Mouse (Mus musculus) liver, embryonic 13.5 days (tissue): ENCODE data around the gene 4933412E24Rik. TPM values are rescaled to one million over a fixed set of nuclear protein-coding genes. Genes with fewer than 3 reads are reported as not detected.

Experiments
- ATAC-seq: fragments of 200-750 bp; cut with Nextera tagmentation; 2 replicates; pipeline ENCODE4 v1.8.0; 2017; ENCODE audit warnings: low read depth, mild to moderate bottlenecking, moderate number of reproducible peaks, moderate library complexity
- DNase-seq: peaks from one replicate; pipeline ENCODE4 v3.0.0; 2022
- H3K27ac ChIP-seq: fragments of 300-500 bp; sonication (generic); 2 replicates; pipeline ENCODE4 v1.5.1; 2015; ENCODE audit warnings: moderate library complexity, mild to moderate bottlenecking, inconsistent platforms
- H3K27me3 ChIP-seq: fragments of 300-500 bp; sonication (generic); 2 replicates; pipeline ENCODE4 v1.6.1; 2015; ENCODE audit warnings: mild to moderate bottlenecking, inconsistent platforms
- H3K36me3 ChIP-seq: fragments of 300-500 bp; sonication (generic); 2 replicates; pipeline ENCODE4 v1.6.1; 2015; ENCODE audit warnings: mild to moderate bottlenecking, inconsistent platforms
- H3K4me1 ChIP-seq: fragments of 300-500 bp; sonication (generic); replicated peaks from 2 replicates; pipeline ENCODE4 v1.6.1; 2015; ENCODE audit warnings: inconsistent platforms
- H3K4me2 ChIP-seq: fragments of 300-500 bp; sonication (generic); 2 replicates; pipeline ENCODE4 v1.6.1; 2015; ENCODE audit warnings: inconsistent platforms, mild to moderate bottlenecking, moderate library complexity
- H3K4me3 ChIP-seq: fragments of 300-500 bp; sonication (generic); replicated peaks from 2 replicates; pipeline ENCODE4 v1.5.1; 2015; ENCODE audit warnings: mild to moderate bottlenecking, inconsistent platforms
- H3K9ac ChIP-seq: fragments of 300-500 bp; sonication (generic); 2 replicates; pipeline ENCODE4 v1.6.1; 2015; ENCODE audit warnings: mild to moderate bottlenecking, inconsistent platforms
- H3K9me3 ChIP-seq: fragments of 300-500 bp; sonication (generic); replicated peaks from 2 replicates; pipeline ENCODE4 v1.6.1; 2016; ENCODE audit warnings: inconsistent platforms
- WGBS: fragments of 180-500 bp; shearing (Covaris S2); methylation state at CpG from one replicate; pipeline ENCODE4 v1.1.7; 2015; ENCODE audit not compliant: insufficient replicate concordance; 5-methylcytosine and 5-hydroxymethylcytosine counted together
- polyA plus RNA-seq: library from polyadenylated mRNA; unstranded; fragments of >200 nt; fragmentation: Nextera tagmentation; extraction: Ambion mirVana; gene quantifications from 2 replicates; pipeline ENCODE4 v1.2.1, GENCODE M21; 2015

4933412E24Rik gene
- not detected in 2 replicates for polyA plus RNA-seq

DNA sequence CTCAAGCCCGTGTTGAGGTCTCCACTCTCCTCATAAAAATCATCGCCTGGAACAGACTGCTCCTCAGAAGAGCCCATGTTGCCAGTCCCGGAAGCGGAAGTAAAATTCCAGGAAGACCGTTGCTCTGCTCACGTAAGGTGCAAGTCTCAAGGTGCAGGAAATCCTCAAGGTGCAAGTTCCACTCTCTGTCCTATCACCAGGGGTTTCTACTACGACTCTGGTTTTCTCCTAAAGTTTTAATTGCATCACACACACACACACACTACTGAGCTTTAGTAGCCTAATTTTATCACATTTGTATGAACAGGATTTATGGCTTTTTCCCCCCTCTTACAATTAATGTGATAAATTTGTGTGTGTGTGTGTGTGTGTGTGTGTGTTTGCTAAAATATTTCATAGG lies at the start of gene 4933412E24Rik:
4933412E24Rik (minus strand) TSS at position 101 of the 400 bp plus-strand sequence.
- H3K4me1 ChIP-seq: no peaks in the 10 kb centered on the region
- H3K27ac ChIP-seq: no peak within 1 kb of the TSS
- H3K4me3 ChIP-seq: no peak within 1 kb of the TSS
- no peak within 1 kb of the TSS for H3K9ac ChIP-seq
- DNase-seq (no peak), ATAC-seq (no peak)
- no peaks in the 10 kb centered on the region for H3K9me3 ChIP-seq
- no peaks in the 10 kb centered on the region for H3K27me3 ChIP-seq
- H3K36me3 ChIP-seq: no peaks in the 10 kb centered on the region
- no peak within 1 kb of the TSS for H3K4me2 ChIP-seq
- WGBS: 75% methylated on average over 7 of the region's 7 CpGs

DNA sequence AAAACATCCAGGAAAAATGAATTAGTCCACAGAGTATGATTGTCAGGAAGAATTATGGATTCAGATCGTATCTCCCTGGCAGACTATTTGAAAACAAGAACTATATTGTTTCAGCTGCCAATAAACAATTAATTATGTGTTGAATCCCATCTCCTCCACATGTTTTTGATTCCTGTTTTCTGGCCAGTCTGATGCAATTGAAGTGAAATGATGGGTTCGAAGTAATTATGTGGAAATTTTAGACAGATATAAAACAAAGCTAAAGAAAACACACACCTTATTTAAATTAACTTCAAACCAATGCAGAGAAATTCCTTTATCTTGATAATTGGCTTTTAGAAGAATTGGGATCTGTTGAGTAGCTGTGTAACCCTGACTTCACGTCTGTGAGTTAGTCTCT lies 14.3 kb upstream of the 4933412E24Rik start:
- no peak overlapping the region for H3K27ac ChIP-seq
- no peak overlapping the region for H3K9ac ChIP-seq
- DNase-seq (no peak), ATAC-seq (no peak)
- 57% methylated on average over 3 of the region's 3 CpGs for WGBS
- no peaks in the 10 kb centered on the region for H3K36me3 ChIP-seq
- no peak overlapping the region for H3K4me2 ChIP-seq
- no peaks in the 10 kb centered on the region for H3K4me1 ChIP-seq
- no peaks in the 10 kb centered on the region for H3K9me3 ChIP-seq
- no peaks in the 10 kb centered on the region for H3K27me3 ChIP-seq
- no peak overlapping the region for H3K4me3 ChIP-seq

GRCm38 (mm10) chr15:60021256-60021655 lies 4.8 kb upstream of the 4933412E24Rik start:
- no peak overlapping the region for H3K4me3 ChIP-seq
- H3K27ac ChIP-seq: no peak overlapping the region
- no peak overlapping the region for H3K4me2 ChIP-seq
- H3K36me3 ChIP-seq: no peaks in the 10 kb centered on the region
- H3K27me3 ChIP-seq: no peaks in the 10 kb centered on the region
- 36% methylated on average over 3 of the region's 3 CpGs for WGBS
- ATAC-seq: no peak
- no peaks in the 10 kb centered on the region for H3K4me1 ChIP-seq
- no peaks in the 10 kb centered on the region for H3K9me3 ChIP-seq
- H3K9ac ChIP-seq: no peak overlapping the region
- no peak for DNase-seq

- Histone ChIP-seq H3K27ac (no peak overlapping the region), H3K36me3 (no peaks in the 10 kb centered on the region), H3K4me3 (no peak overlapping the region), H3K4me1 (no peaks in the 10 kb centered on the region), H3K27me3 (no peaks in the 10 kb centered on the region), H3K9me3 (no peaks in the 10 kb centered on the region), H3K4me2 (no peak overlapping the region), H3K9ac (no peak overlapping the region)
- WGBS: 66% methylated on average over 4 of the region's 4 CpGs
- no peak for ATAC-seq
- DNase-seq: no peak
These were observed 6.2 kb downstream of the 4933412E24Rik start for GRCm38 (mm10) chr15:60010199-60010598.

DNA sequence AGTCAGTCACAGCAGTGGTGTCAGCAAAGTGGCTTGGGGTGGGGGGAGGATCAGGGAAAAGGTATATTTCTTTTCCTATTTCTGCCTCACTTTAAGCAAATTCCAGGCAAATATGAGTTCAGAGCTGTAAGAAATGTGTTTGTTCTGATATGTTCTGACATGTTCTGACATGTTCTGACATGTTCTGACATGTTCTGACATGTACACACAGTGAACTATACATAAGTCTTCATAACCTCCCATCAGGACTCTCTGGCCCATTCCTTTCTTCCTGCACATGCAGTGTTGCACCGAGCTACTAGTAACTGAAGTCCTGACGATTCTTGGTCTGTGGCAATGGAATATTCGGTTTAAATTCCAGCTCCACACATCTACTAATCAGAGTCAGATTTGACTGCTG lies 6.8 kb downstream of the 4933412E24Rik start:
- 57% methylated on average over 3 of the region's 3 CpGs for WGBS
- Histone ChIP-seq H3K9ac (no peak overlapping the region), H3K27me3 (no peaks in the 10 kb centered on the region), H3K9me3 (no peaks in the 10 kb centered on the region), H3K4me3 (no peak overlapping the region), H3K27ac (no peak overlapping the region), H3K4me1 (no peaks in the 10 kb centered on the region), H3K36me3 (no peaks in the 10 kb centered on the region), H3K4me2 (no peak overlapping the region)
- no peak for DNase-seq
- no peak for ATAC-seq

- ATAC-seq: no peak
- Histone ChIP-seq H3K9ac (no peak overlapping the region), H3K4me1 (no peaks in the 10 kb centered on the region), H3K36me3 (no peaks in the 10 kb centered on the region), H3K27ac (no peak overlapping the region), H3K4me2 (no peak overlapping the region), H3K4me3 (no peak overlapping the region), H3K9me3 (no peaks in the 10 kb centered on the region), H3K27me3 (no peaks in the 10 kb centered on the region)
- 44% methylated on average over 4 of the region's 4 CpGs for WGBS
- no peak for DNase-seq
These were observed 32.6 kb downstream of the 4933412E24Rik start for GRCm38 (mm10) chr15:59983777-59984176.

DNA sequence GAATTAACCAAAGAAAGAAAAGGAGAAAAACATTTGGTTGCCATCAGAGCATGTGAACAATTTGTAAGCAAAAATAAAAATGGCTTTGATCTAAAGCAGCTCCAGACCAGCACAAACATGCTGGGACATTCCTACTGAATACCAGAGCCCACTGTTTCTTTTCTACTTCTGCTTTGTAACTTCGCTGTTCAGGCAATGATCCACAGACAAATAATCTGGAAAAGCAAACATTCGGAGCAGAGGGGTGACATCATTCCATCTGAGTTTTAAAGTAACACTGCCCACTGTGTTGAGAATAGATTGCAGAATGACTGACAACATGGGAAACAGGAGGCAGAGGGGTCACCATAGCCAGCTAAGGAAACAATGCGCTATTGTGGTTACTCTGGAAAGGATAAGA lies 41.1 kb downstream of the 4933412E24Rik start:
- Histone ChIP-seq H3K4me2 (no peak overlapping the region), H3K4me1 (no peaks in the 10 kb centered on the region), H3K9ac (no peak overlapping the region), H3K27me3 (no peaks in the 10 kb centered on the region), H3K4me3 (no peak overlapping the region), H3K27ac (no peak overlapping the region), H3K36me3 (no peaks in the 10 kb centered on the region), H3K9me3 (no peaks in the 10 kb centered on the region)
- ATAC-seq (no peak), DNase-seq (no peak)
- WGBS: 34% methylated on average over 3 of the region's 3 CpGs

DNA sequence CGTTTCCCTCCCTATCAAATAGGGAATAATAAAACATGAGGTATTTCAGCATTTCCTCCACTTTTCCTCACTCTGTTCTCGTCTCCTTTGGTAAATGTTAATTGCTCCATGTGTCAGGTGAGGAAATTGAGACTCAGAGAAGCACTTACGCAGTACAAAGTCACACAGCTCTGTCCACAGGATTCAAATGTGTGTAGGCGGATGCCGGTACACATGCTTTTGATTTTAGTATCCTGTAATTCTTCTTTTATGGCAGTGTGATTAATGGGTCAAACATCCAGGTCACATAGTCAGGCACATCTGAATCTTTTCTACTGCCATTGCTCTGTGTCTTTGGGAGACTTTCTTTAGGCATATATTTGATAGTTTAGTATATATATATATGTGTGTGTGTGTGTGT lies 41.8 kb downstream of the 4933412E24Rik start:
- H3K4me2 ChIP-seq: no peak overlapping the region
- H3K27ac ChIP-seq: no peak overlapping the region
- no peak overlapping the region for H3K4me3 ChIP-seq
- H3K36me3 ChIP-seq: no peaks in the 10 kb centered on the region
- no peak for DNase-seq
- H3K27me3 ChIP-seq: no peaks in the 10 kb centered on the region
- no peaks in the 10 kb centered on the region for H3K9me3 ChIP-seq
- WGBS: 66% methylated on average over 5 of the region's 5 CpGs
- no peak for ATAC-seq
- H3K4me1 ChIP-seq: no peaks in the 10 kb centered on the region
- no peak overlapping the region for H3K9ac ChIP-seq

DNA sequence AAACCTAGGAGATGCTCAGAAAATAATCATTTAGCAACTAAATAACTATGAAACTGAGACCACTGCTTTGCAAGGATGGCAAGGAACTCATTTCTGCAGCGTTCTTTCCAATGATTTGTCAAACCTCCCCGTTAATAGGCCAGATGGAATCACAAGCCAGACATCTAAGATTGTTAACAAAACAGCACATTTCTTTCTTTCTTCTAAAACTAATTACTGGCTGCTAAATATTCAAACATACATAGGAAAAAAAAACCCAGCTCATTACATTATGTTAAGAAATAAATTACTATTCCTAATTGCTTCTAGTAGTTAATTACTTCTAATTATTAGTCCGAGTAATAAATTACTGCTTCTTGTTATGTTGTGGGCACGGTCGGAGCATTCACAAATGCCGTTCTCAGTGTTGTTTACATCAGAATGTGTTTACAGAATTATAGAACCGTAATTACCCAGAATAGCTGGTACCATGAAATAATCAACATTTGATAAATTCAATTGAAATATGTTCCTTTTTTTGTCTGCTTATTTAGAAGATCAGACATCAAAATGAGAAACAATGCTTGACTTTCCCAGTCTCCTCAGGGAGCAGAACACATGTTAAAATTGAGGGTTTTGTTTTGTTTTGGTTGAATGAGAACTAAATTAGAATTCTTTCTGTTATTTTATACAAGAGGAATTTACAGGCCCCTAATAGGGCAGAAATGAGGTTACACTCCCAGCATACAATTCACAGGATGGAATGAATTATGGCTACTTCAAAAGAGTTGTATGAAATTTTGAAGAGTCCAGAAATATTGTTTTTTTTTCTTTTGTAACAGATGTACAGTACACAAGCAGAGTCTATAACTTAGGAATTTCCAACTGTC lies 42.5 kb downstream of the 4933412E24Rik start:
- Histone ChIP-seq H3K4me3 (no peak overlapping the region), H3K9me3 (no peaks in the 10 kb centered on the region), H3K9ac (no peak overlapping the region), H3K4me1 (no peaks in the 10 kb centered on the region), H3K4me2 (no peak overlapping the region), H3K36me3 (no peaks in the 10 kb centered on the region), H3K27me3 (no peaks in the 10 kb centered on the region), H3K27ac (no peak overlapping the region)
- ATAC-seq: no peak
- 73% methylated on average over 7 of the region's 7 CpGs for whole genome bisulfite sequencing
- no peak for DNase-seq
